Mouse (Mus musculus): ENCODE measurements around the gene Dctn1. TPM values are rescaled to one million over a fixed set of nuclear protein-coding genes. Genes with fewer than 3 reads are reported as not detected.

Gene Dctn1
- polyA plus RNA-seq, 1 experiment = 83.0 TPM

GRCm38 (mm10) chr6:83197345-83198004, 31.8 kb downstream of the Dctn1 start:
- Histone ChIP-seq H3K79me3 (ENCODE audit: low read depth) (no peaks in the 10 kb centered on the region), H3K79me2 (ENCODE audit: control insufficient read depth, insufficient read depth) (no peaks in the 10 kb centered on the region), H3K27me3 (ENCODE audit: control insufficient read depth, insufficient read depth, insufficient read length) (no peaks in the 10 kb centered on the region), H3K36me3 (ENCODE audit: control insufficient read depth, insufficient read depth) (peaks cover 20% of the 10 kb centered on the region), H3ac (ENCODE audit: control insufficient read depth, insufficient read length, low read depth) (no peak overlapping the region), H3K4me3 (ENCODE audit: insufficient read depth, poor library complexity, severe bottlenecking) (no peak overlapping the region)
- TF ChIP-seq MYOG (IDR thresholded peaks at IDR 0.05; ENCODE audit: control insufficient read depth, extremely low read depth, insufficient read length) = no peak
- no peak for TF ChIP-seq MYOD1 (IDR thresholded peaks at IDR 0.05; ENCODE audit: control insufficient read depth, insufficient read length, low read depth)
- TF ChIP-seq MAX (IDR thresholded peaks at IDR 0.05) = no peak
- no peak for TF ChIP-seq USF1 (IDR thresholded peaks at IDR 0.05; ENCODE audit: low read depth)
- no peak for TF ChIP-seq CTCF (IDR thresholded peaks at IDR 0.05; ENCODE audit: control insufficient read depth, insufficient read depth, insufficient read length)
- TF ChIP-seq FOSL1 (IDR thresholded peaks at IDR 0.05; ENCODE audit: insufficient read depth, low read length, poor library complexity, severe bottlenecking) = no peak
- no peak for TF ChIP-seq CEBPB (IDR thresholded peaks at IDR 0.05; ENCODE audit: low read depth)

GRCm38 (mm10) chr6:83203320-83203719, 37.6 kb downstream of the Dctn1 start:
- no peak for TF ChIP-seq USF1 (IDR thresholded peaks at IDR 0.05; ENCODE audit: low read depth)
- no peak for TF ChIP-seq CTCF (IDR thresholded peaks at IDR 0.05; ENCODE audit: control insufficient read depth, insufficient read depth, insufficient read length)
- no peak for TF ChIP-seq MYOD1 (IDR thresholded peaks at IDR 0.05; ENCODE audit: control insufficient read depth, insufficient read length, low read depth)
- TF ChIP-seq FOSL1 (IDR thresholded peaks at IDR 0.05; ENCODE audit: insufficient read depth, low read length, poor library complexity, severe bottlenecking) = no peak
- no peak for TF ChIP-seq MYOG (IDR thresholded peaks at IDR 0.05; ENCODE audit: control insufficient read depth, extremely low read depth, insufficient read length)
- no peak for TF ChIP-seq CEBPB (IDR thresholded peaks at IDR 0.05; ENCODE audit: low read depth)
- TF ChIP-seq MAX (IDR thresholded peaks at IDR 0.05) = no peak
- Histone ChIP-seq H3K79me2 (ENCODE audit: control insufficient read depth, insufficient read depth) (no peaks in the 10 kb centered on the region), H3K36me3 (ENCODE audit: control insufficient read depth, insufficient read depth) (no peaks in the 10 kb centered on the region), H3K4me3 (ENCODE audit: insufficient read depth, poor library complexity, severe bottlenecking) (no peak overlapping the region), H3K79me3 (ENCODE audit: low read depth) (no peaks in the 10 kb centered on the region), H3ac (ENCODE audit: control insufficient read depth, insufficient read length, low read depth) (no peak overlapping the region), H3K27me3 (ENCODE audit: control insufficient read depth, insufficient read depth, insufficient read length) (peaks cover 12% of the 10 kb centered on the region)

GRCm38 (mm10) chr6:83205851-83206250, 40.1 kb downstream of the Dctn1 start:
- no peak overlapping the region for H3K4me3 ChIP-seq (ENCODE audit: insufficient read depth, poor library complexity, severe bottlenecking)
- peaks cover 31% of the 10 kb centered on the region for H3K27me3 ChIP-seq (ENCODE audit: control insufficient read depth, insufficient read depth, insufficient read length)
- H3K36me3 ChIP-seq (ENCODE audit: control insufficient read depth, insufficient read depth) = no peaks in the 10 kb centered on the region
- TF ChIP-seq CEBPB (IDR thresholded peaks at IDR 0.05; ENCODE audit: low read depth) = no peak
- TF ChIP-seq CTCF (IDR thresholded peaks at IDR 0.05; ENCODE audit: control insufficient read depth, insufficient read depth, insufficient read length) = no peak
- TF ChIP-seq MYOG (IDR thresholded peaks at IDR 0.05; ENCODE audit: control insufficient read depth, extremely low read depth, insufficient read length) = no peak
- no peak for TF ChIP-seq FOSL1 (IDR thresholded peaks at IDR 0.05; ENCODE audit: insufficient read depth, low read length, poor library complexity, severe bottlenecking)
- TF ChIP-seq USF1 (IDR thresholded peaks at IDR 0.05; ENCODE audit: low read depth) = no peak
- no peak for TF ChIP-seq MAX (IDR thresholded peaks at IDR 0.05)
- no peak for TF ChIP-seq MYOD1 (IDR thresholded peaks at IDR 0.05; ENCODE audit: control insufficient read depth, insufficient read length, low read depth)
- H3K79me3 ChIP-seq (ENCODE audit: low read depth) = no peaks in the 10 kb centered on the region
- no peaks in the 10 kb centered on the region for H3K79me2 ChIP-seq (ENCODE audit: control insufficient read depth, insufficient read depth)
- H3ac ChIP-seq (ENCODE audit: control insufficient read depth, insufficient read length, low read depth) = no peak overlapping the region

- peaks cover 31% of the 10 kb centered on the region for H3K27me3 ChIP-seq (ENCODE audit: control insufficient read depth, insufficient read depth, insufficient read length)
- TF ChIP-seq USF1 (IDR thresholded peaks at IDR 0.05; ENCODE audit: low read depth) (no peak), CEBPB (IDR thresholded peaks at IDR 0.05; ENCODE audit: low read depth) (no peak), CTCF (IDR thresholded peaks at IDR 0.05; ENCODE audit: control insufficient read depth, insufficient read depth, insufficient read length) (no peak), MYOG (IDR thresholded peaks at IDR 0.05; ENCODE audit: control insufficient read depth, extremely low read depth, insufficient read length) (no peak), MAX (IDR thresholded peaks at IDR 0.05) (no peak), FOSL1 (IDR thresholded peaks at IDR 0.05; ENCODE audit: insufficient read depth, low read length, poor library complexity, severe bottlenecking) (no peak)
- H3K36me3 ChIP-seq (ENCODE audit: control insufficient read depth, insufficient read depth) = no peaks in the 10 kb centered on the region
- H3K79me3 ChIP-seq (ENCODE audit: low read depth) = no peaks in the 10 kb centered on the region
- no peaks in the 10 kb centered on the region for H3K79me2 ChIP-seq (ENCODE audit: control insufficient read depth, insufficient read depth)
- H3ac ChIP-seq (ENCODE audit: control insufficient read depth, insufficient read length, low read depth) = no peak overlapping the region
- H3K4me3 ChIP-seq (ENCODE audit: insufficient read depth, poor library complexity, severe bottlenecking) = no peak overlapping the region
Observed at GRCm38 (mm10) chr6:83206321-83206720, 40.6 kb downstream of the Dctn1 start.

GRCm38 (mm10) chr6:83207361-83208049, 41.8 kb downstream of the Dctn1 start:
- peaks cover 31% of the 10 kb centered on the region for H3K27me3 ChIP-seq (ENCODE audit: control insufficient read depth, insufficient read depth, insufficient read length)
- H3K36me3 ChIP-seq (ENCODE audit: control insufficient read depth, insufficient read depth) = no peaks in the 10 kb centered on the region

More at GRCm38 (mm10) chr6:83207361-83208049, 41.8 kb downstream of the Dctn1 start:
- TF ChIP-seq MYOG (IDR thresholded peaks at IDR 0.05; ENCODE audit: control insufficient read depth, extremely low read depth, insufficient read length) (no peak), MAX (IDR thresholded peaks at IDR 0.05) (no peak), MYOD1 (IDR thresholded peaks at IDR 0.05; ENCODE audit: control insufficient read depth, insufficient read length, low read depth) (no peak), USF1 (IDR thresholded peaks at IDR 0.05; ENCODE audit: low read depth) (no peak)
- Histone ChIP-seq H3K4me3 (ENCODE audit: insufficient read depth, poor library complexity, severe bottlenecking) (no peak overlapping the region), H3K79me3 (ENCODE audit: low read depth) (no peaks in the 10 kb centered on the region), H3ac (ENCODE audit: control insufficient read depth, insufficient read length, low read depth) (no peak overlapping the region), H3K79me2 (ENCODE audit: control insufficient read depth, insufficient read depth) (no peaks in the 10 kb centered on the region)
